Mouse (Mus musculus) brain, embryonic 14.5 days (tissue): ENCODE results near the gene Cdh18.

Experiments used
- CTCF ChIP-seq: fragments of 200-500 bp; IDR thresholded peaks from 2 replicates; pipeline ENCODE4 v1.5.1; 2012; ENCODE audit warnings: inconsistent platforms, mild to moderate bottlenecking, moderate library complexity, borderline replicate concordance; ENCODE audit not compliant: insufficient read depth, insufficient read length; ENCODE audit errors: extremely low read depth
- POLR2A ChIP-seq: fragments of 200-500 bp; IDR thresholded peaks from 2 replicates; pipeline ENCODE4 v1.6.1; 2012; ENCODE audit warnings: mild to moderate bottlenecking, inconsistent platforms, borderline replicate concordance; ENCODE audit not compliant: poor library complexity, insufficient read depth, insufficient read length, severe bottlenecking; ENCODE audit errors: extremely low read depth

DNA sequence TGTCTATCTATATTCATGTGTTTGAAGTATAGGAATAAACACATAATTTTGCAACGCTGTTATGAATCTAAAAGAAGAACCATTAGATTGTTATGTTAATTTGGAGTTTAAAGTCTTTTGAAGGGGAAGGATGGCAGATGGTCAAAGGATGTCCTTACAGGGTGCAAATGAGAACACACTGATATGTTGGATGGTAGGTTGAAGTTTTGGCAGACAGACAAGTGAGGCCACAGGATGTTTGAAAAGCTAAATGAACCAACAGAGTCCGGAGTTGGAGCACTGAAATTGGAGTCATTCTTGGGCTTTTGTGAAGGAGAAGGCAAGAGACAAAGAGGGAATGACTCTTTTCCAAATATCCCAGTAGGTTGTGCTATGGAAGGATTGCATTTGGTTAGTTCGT lies 908.6 kb downstream of the Cdh18 start:
- no peak for TF ChIP-seq POLR2A
- TF ChIP-seq CTCF: no peak
